Mouse (Mus musculus) lung, adult 2 months (tissue): ENCODE measurements around the gene Slc1a7.

Experiments used
- CTCF ChIP-seq: fragments of 200-500 bp; IDR thresholded peaks from 2 replicates; pipeline ENCODE4 v1.5.1; 2011; ENCODE audit warnings: mild to moderate bottlenecking, low read length, control low read depth; ENCODE audit not compliant: insufficient read depth
- POLR2A ChIP-seq: fragments of 200-500 bp; IDR thresholded peaks from 2 replicates; pipeline ENCODE4 v1.6.1; 2011; ENCODE audit warnings: low read depth, mild to moderate bottlenecking, control low read depth, low read length, borderline replicate concordance; ENCODE audit errors: extremely low read depth

DNA sequence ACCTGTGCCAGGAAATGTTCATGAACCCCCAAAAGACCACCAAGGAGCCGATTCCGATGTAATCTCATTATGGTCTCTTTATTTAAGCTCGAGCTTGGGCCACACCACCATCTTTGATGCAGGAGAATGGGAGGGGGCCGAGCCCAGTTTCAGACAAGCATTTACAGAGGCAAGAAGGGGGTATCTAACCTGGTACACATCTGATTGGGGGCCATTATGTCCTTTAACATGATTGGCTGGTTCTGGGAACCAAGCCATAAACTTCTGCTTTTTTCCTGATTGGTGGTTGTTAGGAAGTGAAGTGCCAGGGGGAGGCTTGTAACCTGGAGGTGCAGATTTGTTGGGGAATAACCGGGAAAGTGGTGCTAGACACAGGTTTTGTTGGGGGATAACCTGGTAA lies 12.4 kb upstream of the Slc1a7 start:
- TF ChIP-seq CTCF (no peak), POLR2A (no peak)
